Mouse (Mus musculus): ENCODE measurements at regions not wholly inside any gene's neighbourhood (a gene's known extent, or its start where the extent isn't known, plus 50 kb on each side); places are given as distances from the start of the nearest gene placed in this dataset.
"Not testable (repeated sequence)": the region's sequence is repeated elsewhere in the genome, so short reads cannot be mapped to it uniquely, and the experiment has no call there.

GRCm38 (mm10) chr2:63706643-63707042, 391.2 kb downstream of the Fign start:
- H3K27ac ChIP-seq: no peak overlapping the region
- H3K9ac ChIP-seq: no peak overlapping the region
- no peak overlapping the region for H3K4me3 ChIP-seq
- no peak for ATAC-seq
- H3K36me3 ChIP-seq: no peaks in the 10 kb centered on the region
- H3K4me1 ChIP-seq: 0 out of 2 replicates have a peak, but pooled peaks cover 3% of the 10 kb centered on the region
- H3K9me3 ChIP-seq (replicated peaks): no peaks in the 10 kb centered on the region
- no peak overlapping the region for H3K4me2 ChIP-seq
- no peaks in the 10 kb centered on the region for H3K27me3 ChIP-seq (replicated peaks)

- Histone ChIP-seq H3K27ac (no peak overlapping the region), H3K4me1 (0 out of 2 replicates have a peak, but pooled peaks cover 3% of the 10 kb centered on the region), H3K4me2 (no peak overlapping the region), H3K4me3 (no peak overlapping the region), H3K36me3 (no peaks in the 10 kb centered on the region), H3K9ac (no peak overlapping the region), H3K9me3 (replicated peaks) (no peaks in the 10 kb centered on the region), H3K27me3 (replicated peaks) (no peaks in the 10 kb centered on the region)
- WGBS (ENCODE audit: insufficient replicate concordance): 71% methylated on average over 3 of the region's 3 CpGs
- ATAC-seq: no peak
These were observed 391.7 kb downstream of the Fign start for GRCm38 (mm10) chr2:63706183-63706582.

- WGBS (ENCODE audit: insufficient replicate concordance): 2% methylated on average over 21 of the region's 22 CpGs
- Histone ChIP-seq H3K9ac (0 out of 2 replicates have a peak overlapping the region, but pooled peaks have one; percentile 22), H3K9me3 (replicated peaks) (no peaks in the 10 kb centered on the region), H3K4me2 (peak overlapping the region; percentile 55), H3K36me3 (no peaks in the 10 kb centered on the region), H3K27me3 (replicated peaks) (no peaks in the 10 kb centered on the region), H3K4me1 (0 out of 2 replicates have a peak, but pooled peaks cover 3% of the 10 kb centered on the region), H3K27ac (no peak overlapping the region), H3K4me3 (peak overlapping the region; percentile 18)
- ATAC-seq: peak; percentile 68
These were observed 395.3 kb downstream of the Fign start for GRCm38 (mm10) chr2:63702333-63703096.

- Histone ChIP-seq H3K4me1 (0 out of 2 replicates have a peak, but pooled peaks cover 3% of the 10 kb centered on the region), H3K36me3 (no peaks in the 10 kb centered on the region), H3K27me3 (replicated peaks) (no peaks in the 10 kb centered on the region), H3K27ac (no peak overlapping the region), H3K9me3 (replicated peaks) (no peaks in the 10 kb centered on the region), H3K4me3 (peak overlapping the region; percentile 18; the same call in 1 of the 2 replicates), H3K9ac (no peak overlapping the region), H3K4me2 (peak overlapping the region; percentile 55)
- no peak for ATAC-seq
- 32% methylated on average over 13 of the region's 13 CpGs for WGBS (ENCODE audit: insufficient replicate concordance)
These were observed 396.0 kb downstream of the Fign start for GRCm38 (mm10) chr2:63701861-63702260.

GRCm38 (mm10) chr2:63700255-63700654, 397.6 kb downstream of the Fign start:
- Histone ChIP-seq H3K27me3 (replicated peaks) (no peaks in the 10 kb centered on the region), H3K4me1 (0 out of 2 replicates have a peak, but pooled peaks cover 3% of the 10 kb centered on the region), H3K4me3 (no peak overlapping the region), H3K4me2 (no peak overlapping the region), H3K9ac (no peak overlapping the region), H3K27ac (no peak overlapping the region), H3K36me3 (no peaks in the 10 kb centered on the region), H3K9me3 (replicated peaks) (no peaks in the 10 kb centered on the region)
- no peak for ATAC-seq
- WGBS (ENCODE audit: insufficient replicate concordance): 17% methylated on average over 3 of the region's 3 CpGs

- Histone ChIP-seq H3K9ac (no peak overlapping the region), H3K9me3 (replicated peaks) (no peaks in the 10 kb centered on the region), H3K27me3 (replicated peaks) (no peaks in the 10 kb centered on the region), H3K4me1 (no peaks in the 10 kb centered on the region), H3K4me3 (no peak overlapping the region), H3K36me3 (no peaks in the 10 kb centered on the region), H3K27ac (no peak overlapping the region), H3K4me2 (no peak overlapping the region)
- ATAC-seq: no peak
- 74% methylated on average over 3 of the region's 3 CpGs for WGBS (ENCODE audit: insufficient replicate concordance)
These were observed 428.1 kb downstream of the Fign start for GRCm38 (mm10) chr2:63669700-63670099.

GRCm38 (mm10) chr2:63668784-63669183, 429.1 kb downstream of the Fign start:
- ATAC-seq: no peak
- Histone ChIP-seq H3K9ac (no peak overlapping the region), H3K27ac (no peak overlapping the region), H3K4me1 (no peaks in the 10 kb centered on the region), H3K4me2 (no peak overlapping the region), H3K27me3 (replicated peaks) (no peaks in the 10 kb centered on the region), H3K4me3 (no peak overlapping the region), H3K36me3 (no peaks in the 10 kb centered on the region), H3K9me3 (replicated peaks) (no peaks in the 10 kb centered on the region)
- WGBS (ENCODE audit: insufficient replicate concordance): 65% methylated on average over 7 of the region's 7 CpGs

- not testable (repeated sequence) for H3K27me3 ChIP-seq (replicated peaks); H3K9ac ChIP-seq; H3K9me3 ChIP-seq (replicated peaks); H3K27ac ChIP-seq; H3K4me3 ChIP-seq; H3K36me3 ChIP-seq; H3K4me1 ChIP-seq; ATAC-seq; H3K4me2 ChIP-seq
- 60% methylated on average over 2 of the region's 2 CpGs for WGBS (ENCODE audit: insufficient replicate concordance)
These were observed 437.9 kb downstream of the Fign start for GRCm38 (mm10) chr2:63659947-63660346.

All from liver, embryonic 12.5 days (tissue).